Mouse (Mus musculus): ENCODE data around the gene G6pc. TPM values are rescaled to one million over a fixed set of nuclear protein-coding genes. Genes with fewer than 3 reads are reported as not detected.

The G6pc gene
- total RNA-seq, 2 experiments from 2014 or later = 0.47 TPM; not detected in 1

Small RNA genes within 50 kb of the gene (microRNA-seq; reads per million reads assigned to microRNA genes)
- gene Gm25593 = not detected
- not detected for gene Mir6929

Other genes with a start within 250 kb of the G6pc start
- 10 to 100 TPM; 41.6 to 42.9 TPM for gene Retreg3, start 247.7 kb upstream of the G6pc start, total RNA-seq (2021)
- 10 to 100 TPM; 39.3 to 42.1 TPM for gene Tubg1, start 247.6 kb upstream of the G6pc start, total RNA-seq (2021)
- 1 to 10 TPM; 6.8 TPM for gene Tubg2, start 211.7 kb upstream of the G6pc start, total RNA-seq (2021)
- 1 to 10 TPM; 3.2 to 4.1 TPM for gene Cntnap1, start 197.0 kb upstream of the G6pc start, total RNA-seq (2021)
- 10 to 100 TPM; 39.5 to 41.4 TPM for gene Plekhh3, start 196.2 kb upstream of the G6pc start, total RNA-seq (2021)
- gene Ccr10, start 192.1 kb upstream of the G6pc start, total RNA-seq (2021) = under 1 TPM; 0.36 to 0.37 TPM
- gene Ezh1, start 141.1 kb upstream of the G6pc start, total RNA-seq (2021) = 10 to 100 TPM; 19.3 to 24.6 TPM
- 10 to 100 TPM; 82.6 to 85.8 TPM for gene Ramp2, start 121.5 kb upstream of the G6pc start, total RNA-seq (2021)
- 10 to 100 TPM; 48.6 to 48.8 TPM for gene Vps25, start 113.9 kb upstream of the G6pc start, total RNA-seq (2021)
- gene Wnk4, start 107.0 kb upstream of the G6pc start, total RNA-seq (2021) = 1 to 10 TPM in 1 of 2 experiments, under 1 TPM in 1; 0.83 to 1.7 TPM
- gene Cntd1, start 88.5 kb upstream of the G6pc start, total RNA-seq (2021) = under 1 TPM; 0.32 to 0.39 TPM
- gene Coa3, start 88.4 kb upstream of the G6pc start, total RNA-seq (2021) = 10 to 100 TPM; 59.8 to 71.2 TPM
- gene Becn1, start 65.3 kb upstream of the G6pc start, total RNA-seq (2021) = 10 to 100 TPM; 82.5 to 86.9 TPM
- 10 to 100 TPM; 62.6 to 84.7 TPM for gene Psme3, start 51.3 kb upstream of the G6pc start, total RNA-seq (2021)
- 1 to 10 TPM; 2.8 to 3.0 TPM for gene Aoc2, start 42.5 kb upstream of the G6pc start, total RNA-seq (2021)
- 10 to 100 TPM; 47.2 to 49.8 TPM for gene Aoc3, start 37.0 kb upstream of the G6pc start, total RNA-seq (2021)
- gene Aarsd1, start 50.1 kb downstream of the G6pc start, total RNA-seq (2021) = 10 to 100 TPM; 15.6 to 20.3 TPM
- 1 to 10 TPM; 4.5 to 7.3 TPM for gene Gm27029, start 57.2 kb downstream of the G6pc start, total RNA-seq (2021)
- 1 to 10 TPM; 8.6 to 9.5 TPM for gene Rundc1, start 57.5 kb downstream of the G6pc start, total RNA-seq (2021)
- 10 to 100 TPM; 56.2 to 80.9 TPM for gene Ptges3l, start 57.8 kb downstream of the G6pc start, total RNA-seq (2021)
- 10 to 100 TPM; 81.3 to 87.8 TPM for gene Rpl27, start 74.7 kb downstream of the G6pc start, total RNA-seq (2021)
- gene Ifi35, start 80.8 kb downstream of the G6pc start, total RNA-seq (2021) = 1 to 10 TPM; 8.0 to 8.9 TPM
- gene Rnd2, start 97.4 kb downstream of the G6pc start, total RNA-seq (2021) = 1 to 10 TPM; 8.1 to 8.3 TPM
- 10 to 100 TPM; 72.6 to 79.3 TPM for gene Vat1, start 98.7 kb downstream of the G6pc start, total RNA-seq (2021)
- 1 to 10 TPM; 7.3 to 9.2 TPM for gene Brca1, start 184.4 kb downstream of the G6pc start, total RNA-seq (2021)
- 100 to 1,000 TPM in 1 of 2 experiments, 10 to 100 TPM in 1; 93.3 to 134 TPM for gene Nbr1, start 184.6 kb downstream of the G6pc start, total RNA-seq (2021)
- gene Tmem106a, start 214.7 kb downstream of the G6pc start, total RNA-seq (2021) = 10 to 100 TPM in 1 of 2 experiments, 1 to 10 TPM in 1; 7.0 to 14.0 TPM
- not detected for gene Gm11634, start 231.7 kb downstream of the G6pc start, total RNA-seq (2021)

Measured in gastrocnemius, postnatal 4 days (tissue).